Mouse (Mus musculus) spleen, adult 2 months (tissue): ENCODE measurements around the gene Myo3b.

Experiments used
- CTCF ChIP-seq: fragments of 200-500 bp; IDR thresholded peaks from 2 replicates; pipeline ENCODE4 v1.5.1; 2011; ENCODE audit warnings: mild to moderate bottlenecking, inconsistent platforms; ENCODE audit not compliant: insufficient read depth, insufficient read length, insufficient replicate concordance; ENCODE audit errors: extremely low read depth
- POLR2A ChIP-seq: fragments of 200-500 bp; IDR thresholded peaks from 2 replicates; pipeline ENCODE4 v1.6.1; 2011; ENCODE audit warnings: low read depth, low read length, inconsistent platforms

GRCm38 (mm10) chr2:70119265-70119663, 80.3 kb downstream of the Myo3b start:
- no peak for TF ChIP-seq POLR2A
- no peak for TF ChIP-seq CTCF
